Mouse (Mus musculus) heart, postnatal 0 days (tissue): ENCODE data around the gene Agbl4.

ENCODE experiments used
- CTCF ChIP-seq: IDR thresholded peaks from 2 replicates; pipeline ENCODE4 v1.5.1; 2016; ENCODE audit warnings: antibody characterized with exemption, control low read depth, low read depth
- EP300 ChIP-seq: IDR thresholded peaks from 2 replicates; pipeline ENCODE4 v1.6.1; 2016; ENCODE audit warnings: antibody characterized with exemption, low read depth

- no peak for TF ChIP-seq CTCF
- no peak for TF ChIP-seq EP300
Measured at GRCm38 (mm10) chr4:111487233-111487843, 1089.9 kb downstream of the Agbl4 start.
